Mouse (Mus musculus) lung, embryonic 15.5 days (tissue): Measurements from ENCODE around the gene Acox2. TPM values are rescaled to one million over a fixed set of nuclear protein-coding genes. Genes with fewer than 3 reads are reported as not detected.

Source experiments
- ATAC-seq: fragments of 200-750 bp; cut with Nextera tagmentation; 2 replicates; pipeline ENCODE4 v1.8.0; 2017; ENCODE audit warnings: moderate number of reproducible peaks, borderline replicate concordance; ENCODE audit not compliant: low FRiP score, low TSS enrichment; ENCODE audit errors: extremely low read depth
- H3K27ac ChIP-seq: fragments of 300-500 bp; sonication (generic); 2 replicates; pipeline ENCODE4 v1.5.1; 2015; ENCODE audit warnings: moderate library complexity, mild to moderate bottlenecking, inconsistent platforms
- H3K27me3 ChIP-seq: fragments of 300-500 bp; sonication (generic); 2 replicates; pipeline ENCODE4 v1.6.1; 2015; ENCODE audit warnings: inconsistent platforms
- H3K36me3 ChIP-seq: fragments of 300-500 bp; sonication (generic); 2 replicates; pipeline ENCODE4 v1.6.1; 2015; ENCODE audit warnings: inconsistent platforms
- H3K4me1 ChIP-seq: fragments of 300-500 bp; sonication (generic); 2 replicates; pipeline ENCODE4 v1.6.1; 2015; ENCODE audit warnings: inconsistent platforms
- H3K4me2 ChIP-seq: fragments of 300-500 bp; sonication (generic); 2 replicates; pipeline ENCODE4 v1.6.1; 2015; ENCODE audit warnings: inconsistent platforms, mild to moderate bottlenecking, moderate library complexity
- H3K4me3 ChIP-seq: fragments of 300-500 bp; sonication (generic); 2 replicates; pipeline ENCODE4 v1.5.1; 2015; ENCODE audit warnings: mild to moderate bottlenecking, inconsistent platforms
- H3K9ac ChIP-seq: fragments of 300-500 bp; sonication (generic); 2 replicates; pipeline ENCODE4 v1.6.1; 2015; ENCODE audit warnings: inconsistent platforms
- H3K9me3 ChIP-seq: fragments of 300-500 bp; sonication (generic); 2 replicates; pipeline ENCODE4 v1.6.1; 2016; ENCODE audit warnings: inconsistent platforms
- WGBS: fragments of 180-500 bp; shearing (Covaris S2); methylation state at CpG from one replicate; pipeline ENCODE4 v1.1.7; 2015; 5-methylcytosine and 5-hydroxymethylcytosine counted together
- polyA plus RNA-seq: library from polyadenylated mRNA; unstranded; fragments of >200 nt; fragmentation: Nextera tagmentation; extraction: Ambion mirVana; gene quantifications from 2 replicates; pipeline ENCODE4 v1.2.1, GENCODE M21; 2015

The Acox2 gene
- polyA plus RNA-seq, 1 experiment from 2014 or later: 0.97 TPM

- Histone ChIP-seq H3K36me3 (no peaks in the 10 kb centered on the region), H3K9me3 (no peaks in the 10 kb centered on the region), H3K27me3 (no peaks in the 10 kb centered on the region), H3K27ac (no peak overlapping the region), H3K4me3 (no peak overlapping the region), H3K4me2 (no peak overlapping the region), H3K9ac (no peak overlapping the region), H3K4me1 (no peaks in the 10 kb centered on the region)
- 84% methylated on average over 5 of the region's 5 CpGs for WGBS
- no peak for ATAC-seq
These were observed 51.6 kb downstream of the Acox2 start for GRCm38 (mm10) chr14:8207543-8207942.

DNA sequence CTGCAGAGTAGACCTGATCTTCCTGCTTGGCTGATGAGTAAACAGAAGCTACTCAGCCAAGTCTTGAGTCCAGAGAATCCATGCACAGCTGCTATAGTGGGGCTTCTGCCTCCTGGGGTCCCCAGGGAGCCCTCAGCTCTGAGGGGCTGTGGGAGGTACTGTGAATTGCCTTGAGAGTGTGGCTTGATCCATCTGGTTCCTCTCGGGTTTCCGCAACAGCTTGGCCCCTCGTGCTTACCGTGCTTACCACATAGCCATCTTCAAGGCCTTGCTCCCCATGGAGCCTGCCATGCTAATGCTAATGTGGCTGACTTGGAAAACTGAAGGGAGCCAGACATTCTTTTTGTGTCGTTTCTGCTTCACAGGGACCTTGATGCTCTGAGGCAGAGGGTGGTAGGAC lies 52.0 kb downstream of the Acox2 start:
- no peak for ATAC-seq
- Histone ChIP-seq H3K36me3 (no peaks in the 10 kb centered on the region), H3K27me3 (no peaks in the 10 kb centered on the region), H3K9ac (no peak overlapping the region), H3K4me2 (no peak overlapping the region), H3K9me3 (no peaks in the 10 kb centered on the region), H3K4me1 (no peaks in the 10 kb centered on the region), H3K4me3 (no peak overlapping the region), H3K27ac (no peak overlapping the region)
- 41% methylated on average over 5 of the region's 5 CpGs for WGBS

DNA sequence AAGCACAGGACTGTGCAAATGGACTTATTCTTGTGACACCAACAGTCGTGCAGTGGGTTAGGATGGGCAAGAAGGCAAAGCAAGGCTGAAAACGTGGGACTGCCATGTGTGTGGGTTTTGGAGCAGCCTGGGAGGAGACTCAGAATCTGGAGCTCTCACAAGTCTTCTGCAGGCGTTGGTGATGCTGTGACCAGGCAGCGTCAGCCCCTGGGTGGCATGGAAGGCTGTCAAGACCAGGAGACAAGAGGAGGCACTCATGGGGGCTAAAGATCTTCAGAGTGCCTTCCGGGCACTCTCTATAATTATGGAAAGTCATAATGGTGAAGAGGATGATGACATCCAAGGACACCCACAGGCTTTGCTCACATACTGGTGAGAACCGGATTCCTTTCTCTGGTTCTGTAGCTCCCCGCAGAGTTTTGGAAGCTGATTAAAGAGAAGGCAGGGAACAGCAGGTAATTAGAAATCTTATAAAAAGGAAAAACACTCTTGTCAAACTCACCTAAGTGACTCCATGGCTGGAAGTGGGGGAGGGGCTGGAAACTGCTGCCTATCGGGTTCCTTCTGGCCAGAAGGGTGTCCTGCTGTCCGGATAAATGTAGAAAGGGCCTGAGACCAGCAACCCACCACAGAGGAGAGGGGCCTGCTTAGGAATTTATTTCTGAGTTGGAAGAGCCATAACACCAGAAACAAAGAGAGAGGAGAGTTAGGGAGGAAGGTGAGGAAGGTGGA lies 52.8 kb downstream of the Acox2 start:
- Histone ChIP-seq H3K4me1 (no peaks in the 10 kb centered on the region), H3K27ac (no peak overlapping the region), H3K9me3 (no peaks in the 10 kb centered on the region), H3K4me2 (no peak overlapping the region), H3K4me3 (no peak overlapping the region), H3K9ac (no peak overlapping the region), H3K27me3 (no peaks in the 10 kb centered on the region), H3K36me3 (no peaks in the 10 kb centered on the region)
- ATAC-seq: no peak
- WGBS: 48% methylated on average over 9 of the region's 9 CpGs

GRCm38 (mm10) chr14:8201715-8202114 lies 57.4 kb downstream of the Acox2 start:
- H3K4me3 ChIP-seq: no peak overlapping the region
- H3K9ac ChIP-seq: no peak overlapping the region
- 84% methylated on average over 3 of the region's 3 CpGs for WGBS
- no peak overlapping the region for H3K4me2 ChIP-seq
- H3K36me3 ChIP-seq: no peaks in the 10 kb centered on the region
- no peak for ATAC-seq
- H3K4me1 ChIP-seq: no peaks in the 10 kb centered on the region
- H3K27ac ChIP-seq: no peak overlapping the region
- H3K27me3 ChIP-seq: no peaks in the 10 kb centered on the region
- no peaks in the 10 kb centered on the region for H3K9me3 ChIP-seq

DNA sequence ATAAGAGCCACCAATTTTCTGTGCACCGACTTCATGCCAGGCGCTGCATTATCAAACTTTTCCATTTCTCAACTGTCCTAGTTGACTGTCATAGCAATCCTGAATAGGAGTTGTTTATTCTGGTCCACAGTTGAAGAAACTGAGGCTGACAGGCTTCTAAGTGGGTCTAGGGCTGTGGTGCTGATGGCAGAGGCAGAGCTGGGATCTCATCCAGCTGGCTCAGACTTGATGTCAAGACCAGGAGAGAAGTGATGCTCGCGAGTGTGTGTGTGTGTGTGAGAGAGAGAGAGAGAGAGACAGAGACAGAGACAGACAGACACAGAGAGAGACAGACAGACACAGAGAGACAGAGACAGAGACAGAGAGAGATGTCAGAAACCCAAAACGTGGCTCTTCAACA lies 58.4 kb downstream of the Acox2 start:
- no peak overlapping the region for H3K4me2 ChIP-seq
- H3K36me3 ChIP-seq: no peaks in the 10 kb centered on the region
- no peaks in the 10 kb centered on the region for H3K4me1 ChIP-seq
- no peaks in the 10 kb centered on the region for H3K9me3 ChIP-seq
- H3K9ac ChIP-seq: no peak overlapping the region
- H3K4me3 ChIP-seq: no peak overlapping the region
- no peaks in the 10 kb centered on the region for H3K27me3 ChIP-seq
- no peak overlapping the region for H3K27ac ChIP-seq
- WGBS: 59% methylated on average over 5 of the region's 5 CpGs
- no peak for ATAC-seq

DNA sequence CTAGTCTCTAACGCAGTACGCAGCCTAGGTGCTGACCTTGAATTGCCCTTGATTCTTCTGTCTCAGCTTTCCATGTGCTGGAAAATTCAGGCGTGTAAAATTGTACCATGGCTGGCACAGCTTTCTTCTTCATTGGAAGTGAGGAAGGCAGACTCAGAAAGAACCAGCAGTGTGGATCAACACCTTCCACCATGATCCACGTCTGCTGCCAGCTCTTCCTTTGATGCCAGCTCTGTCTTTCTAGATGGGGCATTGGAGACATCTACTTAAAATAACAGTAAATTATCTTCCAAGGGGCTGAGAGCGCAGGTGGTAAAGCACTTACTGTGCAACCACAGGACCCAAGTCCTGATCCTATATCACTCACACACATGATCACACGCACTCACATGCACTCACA lies 66.4 kb downstream of the Acox2 start:
- 81% methylated on average over 6 of the region's 6 CpGs for WGBS
- Histone ChIP-seq H3K9me3 (no peaks in the 10 kb centered on the region), H3K9ac (no peak overlapping the region), H3K27me3 (no peaks in the 10 kb centered on the region), H3K36me3 (no peaks in the 10 kb centered on the region), H3K4me2 (no peak overlapping the region), H3K4me1 (no peaks in the 10 kb centered on the region), H3K4me3 (no peak overlapping the region), H3K27ac (no peak overlapping the region)
- ATAC-seq: no peak

GRCm38 (mm10) chr14:8191331-8191965 lies 67.7 kb downstream of the Acox2 start:
- Histone ChIP-seq H3K36me3 (no peaks in the 10 kb centered on the region), H3K9me3 (no peaks in the 10 kb centered on the region), H3K4me2 (no peak overlapping the region), H3K4me1 (no peaks in the 10 kb centered on the region), H3K27ac (no peak overlapping the region), H3K4me3 (no peak overlapping the region), H3K9ac (no peak overlapping the region), H3K27me3 (no peaks in the 10 kb centered on the region)
- WGBS: 56% methylated on average over 12 of the region's 12 CpGs
- ATAC-seq: no peak

DNA sequence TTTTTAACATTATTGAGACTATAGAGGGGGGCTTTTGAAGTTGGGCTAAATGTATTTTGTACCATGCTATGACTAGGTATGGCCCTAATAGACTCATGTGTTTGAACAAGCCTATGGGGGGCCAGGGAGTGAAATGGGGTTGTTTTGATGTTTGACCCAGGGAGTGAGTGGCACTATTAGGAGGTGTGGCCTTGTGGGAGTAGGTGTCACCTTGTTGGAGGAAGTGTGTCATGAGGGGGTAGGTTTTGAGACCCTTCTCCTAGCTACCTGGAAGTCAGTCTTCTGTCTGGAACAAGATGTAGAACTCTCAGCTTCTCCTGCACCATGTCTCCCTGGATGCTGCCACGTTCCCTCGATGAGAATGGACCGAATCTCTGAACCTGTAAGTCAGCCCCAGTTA lies 68.6 kb downstream of the Acox2 start:
- no peak overlapping the region for H3K9ac ChIP-seq
- H3K27ac ChIP-seq: no peak overlapping the region
- H3K4me1 ChIP-seq: no peaks in the 10 kb centered on the region
- H3K9me3 ChIP-seq: no peaks in the 10 kb centered on the region
- H3K36me3 ChIP-seq: no peaks in the 10 kb centered on the region
- no peaks in the 10 kb centered on the region for H3K27me3 ChIP-seq
- 90% methylated on average over 3 of the region's 3 CpGs for WGBS
- H3K4me2 ChIP-seq: no peak overlapping the region
- no peak overlapping the region for H3K4me3 ChIP-seq
- ATAC-seq: no peak

- Histone ChIP-seq H3K36me3 (no peaks in the 10 kb centered on the region), H3K4me2 (no peak overlapping the region), H3K4me1 (no peaks in the 10 kb centered on the region), H3K9me3 (no peaks in the 10 kb centered on the region), H3K27ac (no peak overlapping the region), H3K4me3 (no peak overlapping the region), H3K27me3 (no peaks in the 10 kb centered on the region), H3K9ac (no peak overlapping the region)
- 80% methylated on average over 6 of the region's 6 CpGs for WGBS
- no peak for ATAC-seq
These were observed 72.7 kb downstream of the Acox2 start for GRCm38 (mm10) chr14:8186278-8187045.

DNA sequence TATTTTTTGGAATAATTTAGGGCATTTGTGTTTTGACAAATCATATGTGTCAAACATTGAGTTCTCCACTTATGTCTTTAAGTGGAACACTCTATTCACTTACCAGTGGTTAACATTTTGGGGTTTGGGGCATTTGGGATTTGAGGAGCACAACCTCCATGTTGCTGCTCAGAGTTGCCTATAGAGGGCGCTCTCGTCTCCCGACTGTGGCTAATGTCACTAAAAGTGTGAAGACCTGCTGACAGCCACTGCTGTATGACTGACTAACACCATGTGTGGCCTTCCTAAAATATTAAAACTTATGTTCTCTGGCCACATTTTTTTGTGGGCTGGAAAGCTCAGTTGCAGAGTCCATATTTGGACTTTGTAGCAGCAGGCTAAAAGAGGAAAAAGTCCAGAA lies 75.8 kb downstream of the Acox2 start:
- H3K9me3 ChIP-seq: no peaks in the 10 kb centered on the region
- no peak overlapping the region for H3K9ac ChIP-seq
- H3K4me1 ChIP-seq: no peaks in the 10 kb centered on the region
- H3K36me3 ChIP-seq: no peaks in the 10 kb centered on the region
- H3K4me3 ChIP-seq: no peak overlapping the region
- ATAC-seq: no peak
- WGBS: 63% methylated on average over 3 of the region's 3 CpGs
- no peaks in the 10 kb centered on the region for H3K27me3 ChIP-seq
- H3K27ac ChIP-seq: no peak overlapping the region
- H3K4me2 ChIP-seq: no peak overlapping the region

- H3K36me3 ChIP-seq: no peaks in the 10 kb centered on the region
- H3K4me3 ChIP-seq: no peak overlapping the region
- H3K27me3 ChIP-seq: no peaks in the 10 kb centered on the region
- no peak for ATAC-seq
- H3K4me2 ChIP-seq: no peak overlapping the region
- WGBS: 75% methylated on average over 4 of the region's 4 CpGs
- H3K9me3 ChIP-seq: no peaks in the 10 kb centered on the region
- H3K4me1 ChIP-seq: no peaks in the 10 kb centered on the region
- H3K9ac ChIP-seq: no peak overlapping the region
- H3K27ac ChIP-seq: no peak overlapping the region
These were observed 78.7 kb downstream of the Acox2 start for GRCm38 (mm10) chr14:8180371-8181035.

DNA sequence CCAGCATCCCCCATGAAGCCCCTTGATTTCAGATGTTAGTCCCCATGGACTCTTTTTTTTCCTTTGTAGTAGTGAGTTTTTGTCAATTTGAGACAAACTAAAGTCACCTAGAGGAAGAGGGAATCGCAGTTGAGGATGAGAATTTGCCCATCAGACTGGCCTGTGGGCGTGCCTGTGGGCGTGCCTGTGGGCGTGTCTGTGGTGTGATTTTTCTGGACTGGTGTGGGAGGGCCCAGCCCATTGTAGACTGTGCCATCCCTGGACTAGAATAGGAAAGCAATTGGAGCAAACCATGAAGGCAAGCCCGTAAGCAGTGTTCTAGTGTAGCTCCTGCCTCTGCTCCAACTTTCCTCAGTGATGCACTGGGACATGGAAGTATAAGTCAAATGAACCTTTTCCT lies 82.9 kb downstream of the Acox2 start:
- WGBS: 51% methylated on average over 5 of the region's 5 CpGs
- Histone ChIP-seq H3K4me3 (no peak overlapping the region), H3K4me1 (peaks cover 9% of the 10 kb centered on the region; the same call in 1 of the 2 replicates), H3K27ac (no peak overlapping the region), H3K9ac (no peak overlapping the region), H3K9me3 (no peaks in the 10 kb centered on the region), H3K4me2 (no peak overlapping the region), H3K27me3 (no peaks in the 10 kb centered on the region), H3K36me3 (no peaks in the 10 kb centered on the region)
- no peak for ATAC-seq
